Mouse (Mus musculus) liver, embryonic 18 days (tissue): ENCODE results near the gene Cyb561a3. TPM values are rescaled to one million over a fixed set of nuclear protein-coding genes. Genes with fewer than 3 reads are reported as not detected.

Experiments
- polyA plus RNA-seq: library from polyadenylated mRNA; depleted of rRNA; stranded (reverse); fragments of >200 nt; gene quantifications from 2 replicates; pipeline ENCODE4 v1.2.3, GENCODE M21; 2012; rRNA removed

Gene Cyb561a3
- polyA plus RNA-seq = 21.5 and 23.8 TPM in 2 replicates

GRCm38 (mm10) chr19:10576690-10577561 lies at the start of gene Cyb561a3, which contains the start of gene Tmem138:
Gene Cyb561a3 (plus strand): TSS chr19:10577172.
Gene Tmem138 (minus strand): TSS chr19:10577362.

GRCm38 (mm10) chr19:10555624-10556510 lies 21.1 kb upstream of the Cyb561a3 start, which contains the start of gene Tmem216:
Gene Tmem216 (minus strand): TSS chr19:10556238.

GRCm38 (mm10) chr19:10605293-10605900 lies 28.4 kb downstream of the Cyb561a3 start, which contains the start of the genes Ddb1 and Tkfc:
Gene Ddb1 (plus strand): TSS chr19:10605327.
Gene Tkfc (minus strand): TSS chr19:10605654.

GRCm38 (mm10) chr19:10634106-10634871 lies 57.3 kb downstream of the Cyb561a3 start, which contains the start of gene Vwce:
Gene Vwce (plus strand): TSS chr19:10634213.

Other genes starting within 250 kb of the Cyb561a3 start
- gene Syt7, start 188.1 kb upstream of the Cyb561a3 start, polyA plus RNA-seq = 0.14 and 0.20 TPM in 2 replicates
- gene Lrrc10b, start 119.7 kb upstream of the Cyb561a3 start, polyA plus RNA-seq = 0.05 and 0.06 TPM in 2 replicates
- 0.18 and 0.21 TPM in 2 replicates for gene Ppp1r32, start 94.2 kb upstream of the Cyb561a3 start, polyA plus RNA-seq
- 19.1 and 22.0 TPM in 2 replicates for gene Cpsf7, start 51.9 kb upstream of the Cyb561a3 start, polyA plus RNA-seq
- 18.3 and 19.4 TPM in 2 replicates for gene Sdhaf2, start 51.0 kb upstream of the Cyb561a3 start, polyA plus RNA-seq
- gene Tmem216, start 20.9 kb upstream of the Cyb561a3 start, polyA plus RNA-seq = 12.5 and 14.9 TPM in 2 replicates
- 6.7 and 6.9 TPM in 2 replicates for gene Tmem138, start 190 bp downstream of the Cyb561a3 start, polyA plus RNA-seq
- 78.8 and 85.5 TPM in 2 replicates for gene Ddb1, start 28.2 kb downstream of the Cyb561a3 start, polyA plus RNA-seq
- gene Tkfc, start 28.5 kb downstream of the Cyb561a3 start, polyA plus RNA-seq = 70.0 and 78.9 TPM in 2 replicates
- 15.1 and 19.5 TPM in 2 replicates for gene Vwce, start 57.0 kb downstream of the Cyb561a3 start, polyA plus RNA-seq
- 0.02 TPM in 1 of 2 replicates, not detected in the other for gene Pga5, start 100.9 kb downstream of the Cyb561a3 start, polyA plus RNA-seq
- gene Vps37c, start 111.6 kb downstream of the Cyb561a3 start, polyA plus RNA-seq = 5.9 and 7.1 TPM in 2 replicates
- gene Cd5, start 161.8 kb downstream of the Cyb561a3 start, polyA plus RNA-seq = 0.08 and 0.10 TPM in 2 replicates